Mouse (Mus musculus) liver, postnatal 0 days (tissue): ENCODE measurements at regions not wholly inside any gene's neighbourhood (a gene's known extent, or its start where the extent isn't known, plus 50 kb on each side); places are given as distances from the start of the nearest gene placed in this dataset.

Source experiments
- CTCF ChIP-seq: sonication (generic); IDR thresholded peaks from 2 replicates; pipeline ENCODE4 v1.5.1; 2016; ENCODE audit warnings: antibody characterized with exemption, low read depth
- EP300 ChIP-seq: IDR thresholded peaks from 2 replicates; pipeline ENCODE4 v1.6.1; 2016; ENCODE audit warnings: antibody characterized with exemption, low read depth, mild to moderate bottlenecking

GRCm38 (mm10) chr6:98113708-98114107 is 228.8 kb downstream of the Gm765 start:
- TF ChIP-seq CTCF (no peak), EP300 (no peak)
